Mouse (Mus musculus) cerebellum, adult 11-12 months (tissue): ENCODE data around the gene Zbed4.
"Not testable (repeated sequence)": the region's sequence is repeated elsewhere in the genome, so short reads cannot be mapped to it uniquely, and the experiment has no call there.

Experiments used
- DNase-seq: peaks from one replicate; pipeline ENCODE4 v3.0.0; 2022

Gene Zbed4

GRCm38 (mm10) chr15:88751564-88752402 is at the start of gene Zbed4:
Gene Zbed4 (plus strand): TSS chr15:88751660.
- DNase-seq: no peak

- DNase-seq: no peak
Measured at GRCm38 (mm10) chr15:88702501-88702900, 49.0 kb upstream of the Zbed4 start.

GRCm38 (mm10) chr15:88704284-88704683 is 47.2 kb upstream of the Zbed4 start:
- DNase-seq: no peak

GRCm38 (mm10) chr15:88706320-88706719 is 45.1 kb upstream of the Zbed4 start:
- DNase-seq: no peak

GRCm38 (mm10) chr15:88706987-88707386 is 44.5 kb upstream of the Zbed4 start:
- not testable (repeated sequence) for DNase-seq

- DNase-seq: no peak
Measured at GRCm38 (mm10) chr15:88708204-88708603, 43.3 kb upstream of the Zbed4 start.

GRCm38 (mm10) chr15:88708657-88709511 is 42.6 kb upstream of the Zbed4 start:
- no peak for DNase-seq

- no peak for DNase-seq
Measured at GRCm38 (mm10) chr15:88709878-88710277, 41.6 kb upstream of the Zbed4 start.

GRCm38 (mm10) chr15:88712501-88712900 is 39.0 kb upstream of the Zbed4 start:
- DNase-seq: no peak

- DNase-seq: no peak
Measured at GRCm38 (mm10) chr15:88714021-88714589, 37.4 kb upstream of the Zbed4 start.

GRCm38 (mm10) chr15:88716350-88716749 is 35.1 kb upstream of the Zbed4 start:
- no peak for DNase-seq

GRCm38 (mm10) chr15:88717239-88717638 is 34.2 kb upstream of the Zbed4 start:
- DNase-seq: no peak

- no peak for DNase-seq
Measured at GRCm38 (mm10) chr15:88723205-88723604, 28.3 kb upstream of the Zbed4 start.

GRCm38 (mm10) chr15:88724311-88724710 is 27.1 kb upstream of the Zbed4 start:
- DNase-seq: peak; percentile 82

GRCm38 (mm10) chr15:88725036-88725435 is 26.4 kb upstream of the Zbed4 start:
- peak; percentile 51 for DNase-seq

- no peak for DNase-seq
Measured at GRCm38 (mm10) chr15:88727204-88727603, 24.3 kb upstream of the Zbed4 start.

- no peak for DNase-seq
Measured at GRCm38 (mm10) chr15:88730717-88731116, 20.7 kb upstream of the Zbed4 start.

- no peak for DNase-seq
Measured at GRCm38 (mm10) chr15:88732405-88733020, 18.9 kb upstream of the Zbed4 start.

GRCm38 (mm10) chr15:88733041-88733751 is 18.3 kb upstream of the Zbed4 start:
- peak; percentile 65 for DNase-seq

- peak; percentile 86 for DNase-seq
Measured at GRCm38 (mm10) chr15:88733834-88734571, 17.5 kb upstream of the Zbed4 start, which contains the start of gene Brd1. Gene Brd1 (minus strand): TSS chr15:88734233.

GRCm38 (mm10) chr15:88736166-88736565 is 15.3 kb upstream of the Zbed4 start:
- DNase-seq: no peak
